Mouse (Mus musculus) cerebellum, postnatal 4 days (tissue): Measurements from ENCODE around the gene Cited4.

Experiments
- DNase-seq, 2 experiments: peaks; one replicate each; pipeline ENCODE4 v3.0.0; 2022; ENCODE audit warnings: low spot score in 2 of 2, mixed read lengths in 1 of 2

Cited4 gene

DNA sequence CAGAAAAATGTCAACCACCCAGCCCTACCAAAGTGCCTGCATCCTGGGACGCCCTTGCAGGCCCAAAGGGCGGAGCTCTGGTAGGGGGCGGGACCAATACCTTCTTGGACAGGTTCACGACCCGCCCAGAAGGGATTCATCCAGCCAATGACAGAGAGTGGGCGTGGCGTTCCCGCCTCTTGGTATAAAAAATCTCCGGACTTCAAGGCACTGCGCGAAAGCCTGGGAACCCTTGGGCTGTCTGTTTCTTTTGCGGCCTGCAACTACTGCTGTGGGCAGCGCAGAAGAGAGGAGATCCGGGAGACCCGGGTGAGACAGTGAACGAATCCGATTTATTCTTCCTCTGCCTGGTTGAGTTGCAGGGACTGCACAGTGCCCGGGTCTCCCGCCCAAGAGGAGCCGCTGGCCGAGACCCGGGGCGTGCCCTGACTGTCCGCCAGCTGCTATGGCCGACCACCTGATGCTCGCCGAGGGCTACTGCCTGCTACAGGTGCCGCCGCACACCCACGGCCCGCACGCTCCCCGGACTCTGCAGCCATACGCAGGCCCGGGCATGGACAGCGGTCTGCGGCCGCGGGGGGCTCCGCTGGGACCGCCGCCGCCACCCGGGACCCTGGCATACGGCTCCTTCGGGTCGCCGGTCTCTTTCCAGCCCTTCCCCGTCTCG is at the start of gene Cited4:
Gene Cited4 (plus strand): TSS at position 215 of the 667 bp plus-strand sequence.
- peak; percentile 57 to 67 for DNase-seq

DNA sequence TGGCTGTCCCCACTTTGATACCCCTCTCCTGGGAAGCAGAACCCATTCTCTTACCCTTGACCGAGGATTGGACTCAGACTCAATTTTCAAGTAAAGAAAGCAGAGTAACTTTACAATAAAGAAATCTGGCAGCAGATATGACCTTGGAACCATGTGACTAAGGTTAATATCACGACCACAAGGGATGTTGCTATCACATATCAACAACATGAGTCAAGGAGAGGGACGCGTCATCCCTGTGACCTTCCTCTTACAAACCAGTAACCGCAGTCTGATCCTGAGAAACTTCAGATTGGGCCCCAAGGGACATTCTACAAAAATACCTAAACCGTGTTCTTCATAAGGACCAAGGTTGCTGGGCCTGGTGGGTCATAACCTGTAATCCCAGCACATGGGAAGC is 38.6 kb upstream of the Cited4 start:
- no peak for DNase-seq

DNA sequence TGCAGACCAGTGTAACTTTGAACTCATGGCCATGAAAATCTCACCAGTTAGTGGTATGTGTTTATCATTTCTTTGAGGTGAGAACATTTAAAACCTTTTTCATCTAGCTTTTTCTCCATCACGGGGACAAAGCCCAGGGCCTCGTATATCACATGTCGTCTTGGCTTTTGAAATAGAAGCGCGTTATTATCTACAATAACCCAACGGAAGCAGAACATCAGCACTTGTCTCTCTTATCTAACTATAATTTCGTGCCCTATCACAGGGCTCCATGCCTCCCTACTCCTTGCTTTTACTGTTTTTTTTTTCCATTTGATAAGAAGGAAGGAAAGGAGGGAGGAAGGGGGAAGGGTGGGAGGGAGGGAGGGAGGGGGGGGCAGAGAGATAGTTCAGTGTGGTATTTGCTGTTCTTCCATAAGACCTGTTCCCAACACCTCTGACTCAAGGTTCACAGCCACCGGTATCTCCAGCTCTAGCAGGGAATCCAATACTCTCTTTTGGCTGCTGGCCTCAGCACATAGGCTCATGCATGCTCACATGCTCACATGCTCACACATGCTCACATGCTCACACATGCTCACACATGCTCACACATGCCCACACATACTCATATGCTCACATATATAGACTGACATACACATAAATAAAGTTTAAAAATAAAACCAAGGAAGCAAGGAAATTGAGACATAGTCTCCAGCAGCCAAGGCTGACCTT is 36.0 kb upstream of the Cited4 start:
- DNase-seq = no peak

DNA sequence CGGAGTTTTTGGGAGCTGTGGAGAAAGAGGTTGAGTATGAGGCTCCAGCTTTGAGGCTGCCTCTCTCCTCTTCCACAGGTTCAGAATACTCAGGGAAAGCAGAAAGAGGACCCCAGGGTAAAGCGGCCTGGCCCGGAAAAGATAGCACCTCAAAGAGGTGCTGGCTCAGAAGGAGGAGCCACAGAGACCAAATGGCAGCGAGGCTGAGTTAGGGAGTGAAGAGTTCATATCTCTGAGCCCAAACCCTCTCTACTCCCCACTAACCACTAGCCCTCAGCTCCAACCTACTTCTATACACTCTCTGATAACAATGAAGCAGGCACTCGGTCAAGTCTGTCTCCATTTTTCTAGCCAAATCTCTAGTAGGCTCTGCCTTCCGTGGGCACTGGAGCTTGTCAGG is 34.5 kb upstream of the Cited4 start:
- no peak for DNase-seq

DNA sequence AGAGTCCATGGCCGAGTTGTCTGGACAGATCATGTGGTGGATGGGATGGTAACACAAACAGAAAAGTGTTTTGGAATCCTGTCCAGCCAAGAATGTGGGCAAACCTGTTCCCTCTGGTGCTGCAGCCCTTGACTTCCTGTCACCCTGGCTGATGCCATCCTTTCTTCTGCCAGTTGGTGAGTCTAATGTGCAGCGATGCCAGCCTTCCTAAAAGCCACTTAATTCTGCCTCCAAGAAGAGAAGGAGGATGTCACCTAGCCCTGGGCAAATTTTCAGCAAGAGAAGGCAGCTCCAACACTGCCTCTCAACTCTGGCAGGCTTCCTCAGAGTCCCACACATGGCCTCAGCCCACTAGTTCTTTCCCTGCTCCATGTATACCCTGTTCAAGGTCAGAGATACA is 31.0 kb upstream of the Cited4 start:
- no peak for DNase-seq

DNA sequence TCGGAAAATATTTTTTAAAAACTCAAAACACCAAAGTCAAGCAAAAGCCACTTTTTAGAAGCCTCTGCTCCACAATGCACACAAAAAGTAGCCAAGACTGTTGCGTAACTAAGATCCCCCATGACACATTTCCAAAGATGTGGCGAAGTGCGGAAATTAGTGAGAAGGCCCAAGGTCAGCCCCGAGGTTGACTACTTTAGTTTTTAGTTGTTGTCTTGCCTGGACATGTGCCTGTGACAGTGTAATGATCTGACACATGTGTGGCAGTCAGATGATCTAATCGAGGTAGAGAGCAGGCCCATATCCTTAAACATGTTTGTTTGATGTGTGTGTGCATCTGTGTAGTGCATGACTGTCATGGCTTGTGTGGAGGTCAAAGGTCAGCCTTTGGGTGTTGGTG is 24.4 kb upstream of the Cited4 start:
- DNase-seq = no peak

- DNase-seq = no peak
These were observed 22.5 kb upstream of the Cited4 start for GRCm38 (mm10) chr4:120643899-120644298.

DNA sequence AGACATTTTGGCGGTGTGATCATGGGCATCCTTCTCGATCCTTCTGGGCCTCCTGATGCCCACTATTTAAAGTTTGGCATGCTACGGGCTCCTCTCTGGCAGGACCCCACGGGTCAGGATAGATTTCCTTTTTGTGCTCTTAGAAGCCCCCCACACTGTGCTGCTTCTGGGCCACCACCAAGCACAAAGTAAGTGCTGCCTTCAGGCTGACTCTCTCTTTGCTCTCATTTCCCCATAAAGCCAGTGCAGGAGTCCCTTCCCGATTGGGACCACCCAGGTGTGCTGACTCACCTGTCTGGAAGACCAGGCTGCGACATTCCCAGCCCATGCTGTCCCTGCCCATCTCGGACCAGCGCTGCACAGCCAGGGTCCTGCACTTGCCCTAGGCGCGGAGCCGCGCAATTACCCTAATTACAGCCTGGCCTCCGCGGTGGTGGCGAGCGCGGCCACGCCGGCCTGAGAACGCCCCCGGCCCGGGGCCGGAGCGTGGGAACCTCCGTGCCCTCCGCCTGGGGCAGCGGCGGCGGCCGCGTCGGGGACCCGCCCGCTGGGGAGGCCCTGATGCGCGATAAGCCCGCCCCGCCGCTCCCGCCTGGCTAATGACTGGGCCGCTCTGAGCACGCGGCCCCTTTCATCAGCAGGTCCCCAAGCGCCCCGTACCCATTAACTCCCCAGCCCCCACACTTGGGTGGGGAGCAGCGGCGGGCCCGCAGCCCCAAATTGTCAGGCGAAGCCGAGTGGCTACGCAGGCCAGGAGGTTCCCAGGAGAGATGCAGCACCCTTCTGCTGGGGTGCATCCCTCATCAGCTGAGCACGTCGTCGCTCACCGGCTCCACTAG is 16.8 kb upstream of the Cited4 start:
- peak in 1 of 2 experiments; percentile 28 for DNase-seq

DNA sequence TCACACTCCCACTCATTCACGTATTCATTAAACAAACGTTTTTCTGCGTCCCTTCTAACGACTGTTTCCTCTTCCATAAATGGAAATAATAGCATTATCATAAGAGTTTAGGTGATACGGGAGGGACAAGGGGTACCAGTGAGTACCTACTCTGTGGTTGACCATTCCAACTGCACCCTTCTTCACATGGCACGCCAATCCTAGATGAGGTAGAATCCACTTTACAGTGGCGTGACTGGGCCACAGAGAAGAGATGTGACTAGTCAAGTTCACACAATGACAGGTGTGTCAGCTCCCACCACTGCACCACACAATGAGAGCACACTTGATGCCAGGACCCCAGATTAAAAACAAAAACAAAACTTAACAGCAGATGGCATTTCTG is 16.2 kb upstream of the Cited4 start:
- no peak for DNase-seq

DNA sequence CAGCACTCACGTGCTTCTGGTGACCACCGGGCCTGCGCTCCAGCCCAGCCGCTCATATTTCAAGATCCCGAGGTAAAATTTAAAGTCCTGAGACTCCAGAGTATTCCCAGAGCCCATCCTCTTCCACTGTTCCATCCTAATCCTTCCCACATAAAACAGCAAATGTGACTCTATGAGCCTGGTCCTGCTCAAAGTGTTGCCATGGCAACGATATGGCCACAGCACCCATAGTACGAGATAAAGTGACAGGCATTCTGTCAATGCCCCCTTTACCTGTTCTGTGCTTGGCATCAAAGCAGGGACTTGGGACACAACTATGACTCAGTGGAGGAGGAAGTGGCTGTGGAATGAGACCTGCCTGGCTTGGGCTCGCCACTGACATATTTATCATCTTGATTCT is 10.5 kb upstream of the Cited4 start:
- no peak for DNase-seq

DNA sequence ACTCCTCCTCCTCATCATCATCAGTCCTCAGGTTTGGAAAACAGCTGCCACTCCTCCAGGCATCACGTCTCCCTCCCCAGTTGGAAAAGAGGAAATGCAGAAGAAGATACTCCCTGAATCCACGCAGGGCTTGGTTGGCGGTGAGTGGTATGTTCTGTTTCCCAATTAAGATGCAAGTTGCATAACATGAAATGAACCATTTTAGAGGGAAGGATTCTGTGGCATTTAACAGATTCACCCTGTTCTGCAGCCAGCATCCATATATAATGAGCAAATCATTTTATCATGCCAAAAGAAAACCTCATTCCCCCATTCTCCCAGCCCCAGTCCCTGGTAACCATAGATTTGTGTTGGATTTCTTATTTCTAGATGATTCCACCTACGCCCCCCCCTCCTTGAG is 5.9 kb upstream of the Cited4 start:
- no peak for DNase-seq

DNA sequence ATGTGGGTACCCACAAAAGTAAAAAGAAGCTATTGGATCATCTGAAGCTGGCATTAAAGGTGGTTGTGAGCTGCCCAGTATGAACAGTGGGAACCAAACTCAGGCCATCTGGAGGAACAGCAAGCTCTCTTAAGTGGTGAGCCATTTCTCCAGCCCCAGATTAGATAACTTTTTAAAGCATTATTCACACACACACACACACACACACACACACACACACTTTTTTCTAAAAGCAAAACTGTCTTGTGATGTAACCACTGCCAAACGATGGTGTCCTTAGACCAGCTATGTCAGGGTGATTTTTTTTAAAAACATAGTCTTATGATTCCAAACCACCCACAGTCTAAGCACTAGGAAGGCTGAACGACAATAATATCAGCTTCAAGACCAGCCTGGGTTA is 1.8 kb upstream of the Cited4 start:
- no peak for DNase-seq

- DNase-seq = no peak
These were observed 1.1 kb upstream of the Cited4 start for GRCm38 (mm10) chr4:120665144-120665700.

DNA sequence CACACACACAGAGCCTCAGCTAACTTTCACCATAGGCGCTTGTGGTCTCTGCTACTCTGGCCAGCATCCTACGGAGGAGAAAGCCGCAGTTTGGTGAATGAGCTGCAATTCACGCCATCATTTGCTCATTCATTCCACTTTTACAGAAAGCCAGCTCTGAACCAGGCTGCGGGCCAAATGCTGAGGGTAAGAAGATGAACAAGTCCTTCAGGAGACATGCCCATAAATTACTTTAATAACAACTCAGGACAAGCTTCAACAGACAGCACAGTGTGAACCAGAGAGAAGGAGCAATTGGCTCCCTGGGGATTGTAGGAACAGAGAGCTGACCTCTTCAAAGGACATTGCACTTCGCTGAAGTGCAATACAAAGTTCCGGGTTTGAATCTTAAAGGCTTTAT is 590 bp upstream of the Cited4 start:
- DNase-seq = no peak

DNA sequence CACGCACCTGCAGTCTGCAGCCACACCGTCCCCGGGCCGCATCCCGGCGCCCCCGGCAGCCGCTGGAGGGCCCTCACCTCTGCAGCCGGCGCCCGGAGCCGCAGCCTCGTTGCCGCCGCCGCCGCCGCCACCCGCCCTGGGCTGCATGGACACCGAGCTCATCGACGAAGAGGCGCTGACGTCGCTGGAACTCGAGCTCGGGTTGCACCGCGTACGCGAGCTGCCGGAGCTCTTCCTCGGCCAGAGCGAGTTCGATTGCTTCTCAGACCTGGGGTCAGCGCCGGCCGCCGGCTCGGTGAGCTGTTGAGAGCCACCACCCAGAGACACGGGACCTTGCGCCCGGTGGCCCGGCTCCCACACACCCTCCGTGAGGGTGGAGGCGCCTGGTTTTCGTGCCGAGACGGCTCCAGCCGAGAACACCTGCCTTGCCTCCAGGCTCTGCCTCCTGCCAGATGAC is 701 bp downstream of the Cited4 start:
- DNase-seq = peak in 1 of 2 experiments; percentile 45

DNA sequence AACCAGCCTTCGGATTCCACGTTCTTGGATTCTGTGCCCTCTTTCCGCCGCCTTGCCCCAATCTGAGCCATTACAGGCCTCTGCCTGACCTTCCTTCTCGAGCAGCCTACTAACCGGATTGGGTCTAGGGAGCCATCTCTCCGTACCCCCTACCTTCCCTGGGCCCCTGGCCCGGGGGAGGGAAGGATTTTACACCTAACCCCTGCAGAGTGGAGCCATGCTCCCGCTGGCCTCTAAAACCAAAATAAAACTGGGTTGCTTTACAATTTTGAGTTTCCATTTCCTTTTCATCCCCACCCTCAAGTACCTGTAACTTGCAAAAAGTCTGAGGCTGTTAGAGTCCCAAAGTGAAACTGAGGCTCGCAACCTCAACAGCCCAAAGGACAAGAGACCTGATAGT is 1.2 kb downstream of the Cited4 start:
- DNase-seq = no peak

- no peak for DNase-seq
These were observed 2.2 kb downstream of the Cited4 start for GRCm38 (mm10) chr4:120668551-120668950.

- no peak for DNase-seq
These were observed 3.2 kb downstream of the Cited4 start for GRCm38 (mm10) chr4:120669585-120669984.

DNA sequence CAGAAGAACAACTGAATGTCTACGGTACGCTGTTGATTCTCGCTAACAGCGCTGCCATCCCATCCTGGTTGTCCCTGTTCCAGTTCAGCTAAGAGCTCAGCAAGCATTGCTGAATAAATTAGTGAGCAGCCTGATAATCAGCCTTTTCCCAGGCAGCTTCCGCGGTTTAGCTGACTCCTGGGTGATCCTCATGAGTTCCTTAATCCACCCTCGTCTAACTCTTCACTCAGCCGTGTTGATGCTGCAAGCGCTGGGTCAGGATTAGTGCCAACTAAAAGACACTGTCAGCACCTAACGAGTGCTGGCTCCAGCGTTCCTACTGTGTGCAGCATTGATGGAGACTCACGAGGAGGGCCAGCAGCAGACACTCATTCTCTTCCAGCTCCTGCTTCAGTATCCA is 4.7 kb downstream of the Cited4 start:
- DNase-seq = no peak

- no peak for DNase-seq
These were observed 7.2 kb downstream of the Cited4 start for GRCm38 (mm10) chr4:120673606-120674005.

GRCm38 (mm10) chr4:120674775-120675451 is 8.5 kb downstream of the Cited4 start:
- DNase-seq = no peak

GRCm38 (mm10) chr4:120675640-120676039 is 9.3 kb downstream of the Cited4 start:
- no peak for DNase-seq
